Mouse (Mus musculus) intestine, embryonic 16.5 days (tissue): ENCODE measurements around the gene Cltb. TPM values are rescaled to one million over a fixed set of nuclear protein-coding genes. Genes with fewer than 3 reads are reported as not detected.

Experiments
- ATAC-seq: fragments of 200-750 bp; cut with Nextera tagmentation; 2 replicates; pipeline ENCODE4 v1.8.0; 2017; ENCODE audit warnings: moderate TSS enrichment, moderate library complexity
- H3K27ac ChIP-seq: fragments of 300-500 bp; sonication (generic); 2 replicates; pipeline ENCODE4 v1.5.1; 2014; ENCODE audit warnings: mild to moderate bottlenecking, low read length
- H3K27me3 ChIP-seq: fragments of 300-500 bp; sonication (generic); replicated peaks from 2 replicates; pipeline ENCODE4 v1.6.1; 2014; ENCODE audit warnings: low read length, control low read depth, mixed read lengths; ENCODE audit not compliant: control insufficient read depth, insufficient read depth
- H3K36me3 ChIP-seq: fragments of 300-500 bp; sonication (generic); 2 replicates; pipeline ENCODE4 v1.6.1; 2014; ENCODE audit warnings: low read length, control low read depth; ENCODE audit not compliant: control insufficient read depth, insufficient read depth
- H3K4me1 ChIP-seq: fragments of 300-500 bp; sonication (generic); 2 replicates; pipeline ENCODE4 v1.6.1; 2014; ENCODE audit warnings: low read length, control low read depth, mixed read lengths; ENCODE audit not compliant: control insufficient read depth, insufficient read depth
- H3K4me2 ChIP-seq: fragments of 300-500 bp; sonication (generic); 2 replicates; pipeline ENCODE4 v1.6.1; 2014; ENCODE audit warnings: low read depth, low read length, control low read depth
- H3K4me3 ChIP-seq: fragments of 300-500 bp; sonication (generic); 2 replicates; pipeline ENCODE4 v1.5.1; 2014; ENCODE audit warnings: mild to moderate bottlenecking, low read length
- H3K9ac ChIP-seq: fragments of 300-500 bp; sonication (generic); 2 replicates; pipeline ENCODE4 v1.6.1; 2014; ENCODE audit warnings: low read depth, low read length
- H3K9me3 ChIP-seq: fragments of 300-500 bp; sonication (generic); 2 replicates; pipeline ENCODE4 v1.6.1; 2016; ENCODE audit warnings: low read length, control low read depth; ENCODE audit not compliant: control insufficient read depth
- WGBS: fragments of 180-500 bp; shearing (Covaris S2); extraction: QIAGEN DNeasy Blood & Tissue Kit; methylation state at CpG from one replicate; pipeline ENCODE4 v1.1.7; 2014; 5-methylcytosine and 5-hydroxymethylcytosine counted together
- polyA plus RNA-seq: library from polyadenylated mRNA; unstranded; fragments of >200 nt; fragmentation: Nextera tagmentation; extraction: Ambion mirVana; gene quantifications from 2 replicates; pipeline ENCODE4 v1.2.1, GENCODE M21; 2015

The Cltb gene
- polyA plus RNA-seq, 1 experiment from 2014 or later, result 80.1 TPM

GRCm38 (mm10) chr13:54602639-54603111 lies 8.5 kb downstream of the Cltb start:
- peak overlapping the region; percentile 91 for H3K27ac ChIP-seq
- ATAC-seq, result peak; percentile 91
- peak overlapping the region; percentile 40; the same call in 1 of the 2 replicates for H3K9ac ChIP-seq
- H3K36me3 ChIP-seq, result 0 out of 2 replicates have a peak, but pooled peaks cover 2% of the 10 kb centered on the region
- 29% methylated on average over 3 of the region's 3 CpGs for WGBS
- H3K27me3 ChIP-seq, result no peaks in the 10 kb centered on the region
- peaks cover 29% of the 10 kb centered on the region for H3K4me1 ChIP-seq
- H3K4me3 ChIP-seq, result no peak overlapping the region
- no peaks in the 10 kb centered on the region for H3K9me3 ChIP-seq
- no peak overlapping the region for H3K4me2 ChIP-seq

GRCm38 (mm10) chr13:54598622-54599143 lies 12.5 kb downstream of the Cltb start:
- H3K27ac ChIP-seq, result no peak overlapping the region; the same call in 1 of the 2 replicates
- H3K4me3 ChIP-seq, result no peak overlapping the region
- peaks cover 25% of the 10 kb centered on the region for H3K4me1 ChIP-seq
- H3K4me2 ChIP-seq, result no peak overlapping the region
- no peaks in the 10 kb centered on the region for H3K36me3 ChIP-seq
- WGBS, result 88% methylated on average over 12 of the region's 12 CpGs
- no peak overlapping the region for H3K9ac ChIP-seq
- no peaks in the 10 kb centered on the region for H3K9me3 ChIP-seq
- ATAC-seq, result no peak
- H3K27me3 ChIP-seq, result no peaks in the 10 kb centered on the region

- Histone ChIP-seq H3K9me3 (no peaks in the 10 kb centered on the region), H3K27ac (0 out of 2 replicates have a peak overlapping the region, but pooled peaks have one; percentile 24), H3K4me2 (no peak overlapping the region), H3K36me3 (no peaks in the 10 kb centered on the region), H3K27me3 (no peaks in the 10 kb centered on the region), H3K4me1 (peaks cover 9% of the 10 kb centered on the region), H3K9ac (0 out of 2 replicates have a peak overlapping the region, but pooled peaks have one; percentile 21), H3K4me3 (no peak overlapping the region)
- WGBS, result 59% methylated on average over 5 of the region's 5 CpGs
- ATAC-seq, result no peak; the same call in 1 of the 2 replicates
Observed at GRCm38 (mm10) chr13:54596870-54597269, 14.3 kb downstream of the Cltb start.

- Histone ChIP-seq H3K27ac (peak overlapping the region; percentile 24; the same call in 1 of the 2 replicates), H3K9ac (no peak overlapping the region), H3K4me3 (no peak overlapping the region), H3K27me3 (no peaks in the 10 kb centered on the region), H3K9me3 (no peaks in the 10 kb centered on the region), H3K36me3 (no peaks in the 10 kb centered on the region), H3K4me2 (no peak overlapping the region), H3K4me1 (peaks cover 14% of the 10 kb centered on the region)
- 60% methylated on average over 8 of the region's 8 CpGs for WGBS
- ATAC-seq, result peak; percentile 58
Observed at GRCm38 (mm10) chr13:54596107-54596690, 14.9 kb downstream of the Cltb start.

GRCm38 (mm10) chr13:54593617-54594016 lies 17.5 kb downstream of the Cltb start:
- Histone ChIP-seq H3K9me3 (no peaks in the 10 kb centered on the region), H3K4me3 (no peak overlapping the region), H3K27ac (no peak overlapping the region), H3K9ac (no peak overlapping the region), H3K4me2 (no peak overlapping the region), H3K27me3 (no peaks in the 10 kb centered on the region), H3K4me1 (peaks cover 21% of the 10 kb centered on the region), H3K36me3 (no peaks in the 10 kb centered on the region)
- no peak for ATAC-seq
- 89% methylated on average over 11 of the region's 11 CpGs for WGBS

- Histone ChIP-seq H3K27ac (no peak overlapping the region), H3K9ac (no peak overlapping the region), H3K4me3 (no peak overlapping the region), H3K4me1 (peaks cover 21% of the 10 kb centered on the region), H3K4me2 (0 out of 2 replicates have a peak overlapping the region, but pooled peaks have one; percentile 68), H3K27me3 (no peaks in the 10 kb centered on the region), H3K9me3 (no peaks in the 10 kb centered on the region), H3K36me3 (0 out of 2 replicates have a peak, but pooled peaks cover 3% of the 10 kb centered on the region)
- ATAC-seq, result no peak
- WGBS, result 92% methylated on average over 8 of the region's 8 CpGs
Observed at GRCm38 (mm10) chr13:54591776-54592356, 19.3 kb downstream of the Cltb start.

GRCm38 (mm10) chr13:54589996-54590951 lies 20.9 kb downstream of the Cltb start, which contains the start of the genes Nop16 and Higd2a:
Gene Nop16, minus strand, starts transcription at chr13:54590090.
Gene Higd2a, plus strand, starts transcription at chr13:54590207.
- WGBS, result under 1% methylated on average over 51 of the region's 51 CpGs
- peak within 1 kb of the TSS; percentile 93 for H3K4me3 ChIP-seq
- peak within 1 kb of the TSS; percentile 68 for H3K4me2 ChIP-seq
- ATAC-seq, result peak; percentile 98
- peak within 1 kb of the TSS; percentile 83 for H3K27ac ChIP-seq
- peaks cover 4% of the 10 kb centered on the region; the same call in 1 of the 2 replicates for H3K36me3 ChIP-seq
- peaks cover 14% of the 10 kb centered on the region for H3K4me1 ChIP-seq
- H3K9ac ChIP-seq, result peak within 1 kb of the TSS; percentile 93
- no peaks in the 10 kb centered on the region for H3K27me3 ChIP-seq
- H3K9me3 ChIP-seq, result no peaks in the 10 kb centered on the region

- Histone ChIP-seq H3K9me3 (no peaks in the 10 kb centered on the region), H3K27ac (no peak overlapping the region), H3K36me3 (peaks cover 6% of the 10 kb centered on the region; the same call in 1 of the 2 replicates), H3K4me3 (peak overlapping the region; percentile 93), H3K4me2 (peak overlapping the region; percentile 59), H3K4me1 (peaks cover 14% of the 10 kb centered on the region), H3K9ac (peak overlapping the region; percentile 77), H3K27me3 (no peaks in the 10 kb centered on the region)
- peak; percentile 23 for ATAC-seq
- WGBS, result under 1% methylated on average over 24 of the region's 24 CpGs
Observed at GRCm38 (mm10) chr13:54589414-54589995, 21.6 kb downstream of the Cltb start.
